Mouse (Mus musculus) ES-E14 (cell line): Measurements from ENCODE around the gene Psme2. TPM values are rescaled to one million over a fixed set of nuclear protein-coding genes. Genes with fewer than 3 reads are reported as not detected.

ENCODE experiments used
- DNase-seq: peaks from one replicate; pipeline ENCODE4 v3.0.0-alpha.2; 2013; ENCODE audit warnings: low read depth, low spot score
- H3K27ac ChIP-seq: 2 replicates; pipeline ENCODE4 v1.5.1; 2012; ENCODE audit warnings: low read depth, mild to moderate bottlenecking, low read length, moderate library complexity, mixed read lengths; ENCODE audit not compliant: poor library complexity, insufficient read depth, severe bottlenecking
- H3K36me3 ChIP-seq: 2 replicates; pipeline ENCODE4 v1.6.1; 2012; ENCODE audit warnings: mild to moderate bottlenecking, low read length, moderate library complexity, mixed read lengths; ENCODE audit not compliant: control insufficient read depth, poor library complexity, insufficient read depth, severe bottlenecking
- H3K4me1 ChIP-seq, 2 experiments: fragments of 150-350 bp in 1 of 2; sonication (generic) in 1 of 2; 2 replicates each; pipeline ENCODE4 v1.6.1; 2012; ENCODE audit warnings: low read length in 2 of 2, mild to moderate bottlenecking in 1 of 2, mixed read lengths in 1 of 2; ENCODE audit not compliant: control insufficient read depth in 2 of 2, insufficient read depth in 2 of 2, poor library complexity in 1 of 2
- H3K4me3 ChIP-seq, 2 experiments: fragments of 150-350 bp in 1 of 2; sonication (generic) in 1 of 2; 2 replicates each; pipeline ENCODE4 v1.5.1; 2012; ENCODE audit warnings: low read length in 2 of 2, low read depth in 1 of 2, mild to moderate bottlenecking in 1 of 2, mixed read lengths in 1 of 2; ENCODE audit not compliant: insufficient read depth in 1 of 2, poor library complexity in 1 of 2, severe bottlenecking in 1 of 2
- H3K9ac ChIP-seq: 2 replicates; pipeline ENCODE4 v1.6.1; 2012; ENCODE audit warnings: low read depth, mild to moderate bottlenecking, low read length, mixed read lengths; ENCODE audit not compliant: poor library complexity, insufficient read depth, severe bottlenecking
- H3K9me3 ChIP-seq: fragments of 150-350 bp; sonication (generic); 2 replicates; pipeline ENCODE4 v1.6.1; 2012; ENCODE audit warnings: low read depth, mild to moderate bottlenecking, low read length; ENCODE audit not compliant: control insufficient read depth, insufficient read depth
- CHD2 ChIP-seq: IDR thresholded peaks from 2 replicates; pipeline ENCODE4 v1.6.1; 2014; ENCODE audit warnings: mild to moderate bottlenecking, low read depth, low read length, inconsistent platforms
- HCFC1 ChIP-seq: IDR thresholded peaks from 2 replicates; pipeline ENCODE4 v1.6.1; 2012; ENCODE audit warnings: low read length, inconsistent platforms, borderline replicate concordance; ENCODE audit not compliant: insufficient read depth
- MAFK ChIP-seq: IDR thresholded peaks from 2 replicates; pipeline ENCODE4 v1.6.1; 2014; ENCODE audit warnings: mild to moderate bottlenecking, low read depth, low read length, inconsistent platforms; ENCODE audit not compliant: insufficient read depth
- ZC3H11A ChIP-seq: IDR thresholded peaks from 2 replicates; pipeline ENCODE4 v1.6.1; 2012; ENCODE audit warnings: low read depth, mild to moderate bottlenecking, inconsistent platforms, low read length, borderline replicate concordance
- ZNF384 ChIP-seq: IDR thresholded peaks from 2 replicates; pipeline ENCODE4 v1.6.1; 2012; ENCODE audit warnings: low read depth, low read length, inconsistent platforms
- in situ Hi-C, 2 experiments: fragments of 600-800 bp; cut with MboI; formaldehyde crosslinking; loops; one replicate each; pipeline ENCODE4 v1.15.1; 2025; ENCODE audit warnings: low sequenced_read_pairs in 2 of 2, inconsistent platforms in 1 of 2; ENCODE audit not compliant: unreplicated experiment in 2 of 2
- total RNA-seq: library from RNA; depleted of rRNA; stranded (reverse); fragments of 300-350 nt; gene quantifications from 2 replicates; pipeline ENCODE4 v1.2.3, GENCODE M21; 2012

The Psme2 gene
- total RNA-seq, 1 experiment = 44.0 TPM

DNA sequence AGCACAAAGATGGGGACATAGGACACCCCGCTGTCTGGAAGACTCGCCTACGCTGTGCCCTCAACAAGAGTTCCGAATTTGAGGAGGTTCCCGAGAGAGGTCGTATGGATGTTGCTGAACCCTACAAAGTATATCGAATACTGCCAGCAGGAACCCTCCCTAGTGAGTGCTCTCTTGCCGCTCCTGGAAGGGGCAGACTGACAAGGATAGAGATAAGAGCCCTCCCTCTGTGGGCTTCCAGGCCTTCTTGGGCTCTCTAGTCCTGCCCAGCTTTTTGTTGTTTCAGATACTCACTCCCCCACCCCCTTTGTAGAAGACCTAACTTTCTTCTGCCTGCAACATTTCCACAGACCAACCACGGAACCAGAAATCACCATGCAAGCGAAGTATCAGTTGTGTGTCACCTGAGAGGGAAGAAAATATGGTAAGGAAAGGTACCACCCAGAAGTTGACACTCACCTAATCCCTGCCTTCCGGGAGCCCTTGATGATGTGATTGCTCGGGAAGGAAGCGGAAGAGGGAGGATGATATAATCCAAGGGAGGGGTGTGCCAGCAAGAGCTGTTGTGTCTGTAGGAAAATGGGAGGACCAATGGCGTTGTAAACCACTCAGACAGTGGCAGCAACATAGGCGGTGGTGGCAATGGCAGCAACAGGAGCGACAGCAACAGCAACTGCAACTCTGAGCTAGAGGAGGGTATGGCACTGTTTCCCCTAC, 15.0 kb upstream of the Psme2 start:
- no peaks in the 10 kb centered on the region for H3K9me3 ChIP-seq
- TF ChIP-seq ZC3H11A = no peak
- no peak for TF ChIP-seq CHD2
- TF ChIP-seq MAFK = no peak
- TF ChIP-seq ZNF384 = no peak
- TF ChIP-seq HCFC1 = no peak
- no peak for DNase-seq
- H3K9ac ChIP-seq = peak overlapping the region; percentile 16; the same call in 1 of the 2 replicates
- no peak overlapping the region for H3K27ac ChIP-seq
- no peak overlapping the region for H3K4me3 ChIP-seq
- in situ Hi-C loops = no loop called here
- H3K4me1 ChIP-seq = peaks cover 0 to 15% of the 10 kb centered on the region in 2 experiments; a peak in 2 of 4 replicates
- H3K36me3 ChIP-seq = peaks cover 47% of the 10 kb centered on the region

- H3K9ac ChIP-seq = peak overlapping the region; percentile 54; the same call in 1 of the 2 replicates
- peaks cover 0 to 15% of the 10 kb centered on the region in 2 experiments; a peak in 2 of 4 replicates for H3K4me1 ChIP-seq
- H3K4me3 ChIP-seq = peak overlapping the region; percentile 56 to 59; a peak in 3 of 4 replicates
- TF ChIP-seq HCFC1 (no peak), CHD2 (no peak), ZC3H11A (no peak), ZNF384 (no peak), MAFK (no peak)
- in situ Hi-C loops = no loop called here
- DNase-seq = no peak
- H3K36me3 ChIP-seq = peaks cover 45% of the 10 kb centered on the region
- peak overlapping the region; percentile 96; the same call in 1 of the 2 replicates for H3K27ac ChIP-seq
- H3K9me3 ChIP-seq = no peaks in the 10 kb centered on the region
Measured at GRCm38 (mm10) chr14:55604823-55605222, 13.9 kb upstream of the Psme2 start.

DNA sequence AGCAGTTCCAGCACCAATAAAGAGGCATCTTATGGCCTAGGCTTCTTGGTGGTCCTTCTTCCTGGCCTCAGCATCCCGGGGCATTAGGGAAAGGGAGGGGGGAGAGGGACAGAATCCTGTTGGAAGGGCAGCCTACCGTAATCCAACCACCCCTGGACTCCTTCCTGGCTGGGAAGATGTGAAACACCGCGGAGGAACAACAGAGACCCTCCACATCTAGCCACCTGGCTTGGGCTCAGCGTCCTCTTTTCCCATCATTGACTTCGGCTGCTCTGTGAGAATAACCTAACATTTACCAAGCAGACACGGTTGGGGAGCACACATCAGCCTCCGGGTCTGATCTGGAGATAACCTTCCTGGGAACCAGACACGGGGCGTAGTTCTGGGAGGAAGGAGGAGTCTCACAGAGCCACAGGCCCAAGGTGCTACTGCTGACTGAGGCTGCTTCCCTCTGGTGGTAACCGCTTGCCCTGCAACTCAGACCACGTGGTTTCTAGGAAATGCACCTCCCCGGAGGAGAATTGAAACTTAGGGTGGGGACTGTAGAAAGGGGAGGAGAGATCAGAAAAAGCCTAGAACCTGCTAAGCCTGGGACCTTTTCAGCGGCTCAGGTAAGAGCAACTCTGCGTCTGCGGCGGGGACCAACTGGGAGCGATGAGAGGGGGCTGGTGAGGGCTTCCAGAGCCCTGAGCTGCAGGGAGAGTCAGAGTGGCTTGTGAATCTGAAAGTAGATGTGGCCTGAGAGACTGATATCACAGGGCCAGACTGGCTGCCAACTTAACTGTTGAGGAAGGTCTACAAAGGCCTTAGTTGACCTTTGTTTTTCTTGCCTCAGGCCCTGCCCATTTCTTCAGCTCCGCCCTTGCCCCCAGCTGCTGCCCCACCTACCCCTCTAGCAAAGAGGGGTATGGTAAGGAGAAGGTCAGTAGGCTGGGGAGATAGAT, 13.0 kb upstream of the Psme2 start:
- TF ChIP-seq MAFK (no peak), CHD2 (no peak), ZC3H11A (no peak), ZNF384 (no peak), HCFC1 (peak; percentile 57; the same call in 1 of the 2 replicates)
- in situ Hi-C loops = no loop called here
- DNase-seq = peak; percentile 96
- peak overlapping the region; percentile 56 to 59 for H3K4me3 ChIP-seq
- peaks cover 50% of the 10 kb centered on the region for H3K36me3 ChIP-seq
- peaks cover 0 to 15% of the 10 kb centered on the region in 2 experiments; a peak in 2 of 4 replicates for H3K4me1 ChIP-seq
- H3K9ac ChIP-seq = peak overlapping the region; percentile 69; the same call in 1 of the 2 replicates
- H3K9me3 ChIP-seq = no peaks in the 10 kb centered on the region
- H3K27ac ChIP-seq = peak overlapping the region; percentile 96

- peaks cover 49% of the 10 kb centered on the region for H3K36me3 ChIP-seq
- H3K9me3 ChIP-seq = no peaks in the 10 kb centered on the region
- H3K27ac ChIP-seq = peak within 1 kb of the TSS; percentile 96
- in situ Hi-C loops = no loop called here
- peak within 1 kb of the TSS; percentile 69; the same call in 1 of the 2 replicates for H3K9ac ChIP-seq
- DNase-seq = no peak
- TF ChIP-seq MAFK = no peak
- TF ChIP-seq HCFC1 = no peak
- no peak for TF ChIP-seq ZC3H11A
- no peak for TF ChIP-seq ZNF384
- TF ChIP-seq CHD2 = no peak
- peak within 1 kb of the TSS; percentile 56 to 59 for H3K4me3 ChIP-seq
- peaks cover 0 to 15% of the 10 kb centered on the region in 2 experiments; a peak in 2 of 4 replicates for H3K4me1 ChIP-seq
Measured at GRCm38 (mm10) chr14:55603271-55603632, 12.3 kb upstream of the Psme2 start, which contains the start of gene Irf9. Gene Irf9, plus strand, starts transcription at chr14:55603571.
